Mouse (Mus musculus) inflammation-experienced regulatory T-cells, adult 16 weeks (primary cell): ENCODE measurements around the gene Hnrnpm. TPM values are rescaled to one million over a fixed set of nuclear protein-coding genes. Genes with fewer than 3 reads are reported as not detected.

ENCODE experiments used
- polyA plus RNA-seq: library from polyadenylated mRNA; unstranded; fragments of 100-300 nt; shearing (Covaris generic); gene quantifications from one replicate; pipeline ENCODE4 v1.2.1, GENCODE M21; 2017

Gene Hnrnpm
- polyA plus RNA-seq, result 424 TPM

DNA sequence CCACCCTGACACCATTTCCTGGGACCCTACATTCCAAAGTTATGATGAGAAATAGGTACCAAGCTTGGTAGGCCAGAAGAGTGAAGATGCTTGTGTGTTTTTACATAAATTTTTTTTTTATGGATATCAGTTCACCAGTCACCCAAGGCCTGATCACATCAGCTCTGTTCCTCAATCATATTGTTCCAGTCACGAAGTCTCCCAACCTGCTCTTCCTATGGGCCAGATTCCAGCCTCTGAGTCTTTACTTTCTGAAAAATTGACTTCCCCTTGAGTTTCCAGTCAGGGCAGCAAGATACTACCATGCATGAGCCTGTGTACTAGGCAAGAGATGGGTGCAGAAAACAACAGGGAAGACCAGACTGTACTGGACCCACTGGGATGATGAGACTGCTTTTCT lies at the start of gene Hnrnpm:
Hnrnpm (minus strand) TSS at position 101 of the 400 bp plus-strand sequence.

DNA sequence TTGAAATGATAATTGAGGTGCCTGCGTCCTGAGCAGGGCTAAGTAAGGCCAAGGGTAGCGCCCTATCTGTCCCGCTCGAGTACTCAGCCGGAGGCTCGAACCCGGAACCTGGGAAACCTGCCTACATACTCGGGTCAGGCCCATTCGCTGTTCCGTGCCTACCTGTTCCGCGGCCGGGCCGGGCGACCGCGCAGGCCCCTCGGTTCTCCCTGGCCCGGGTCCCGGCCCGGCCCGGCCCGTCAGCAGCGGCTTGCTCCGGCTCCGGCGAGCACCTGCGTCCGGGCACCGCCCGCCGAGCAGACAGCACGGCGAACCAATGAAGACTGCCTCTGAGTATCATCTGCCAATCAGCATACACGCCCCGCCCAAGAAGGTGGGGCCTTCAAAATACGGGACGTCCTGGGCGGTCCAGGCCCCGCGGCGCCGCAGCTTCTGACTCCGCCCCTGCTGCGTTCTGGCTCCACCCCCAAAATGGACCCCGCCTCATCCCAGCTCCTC lies 31.8 kb upstream of the Hnrnpm start, which contains the start of gene March2:
March2 (minus strand) TSS at position 287 of the 498 bp plus-strand sequence.

DNA sequence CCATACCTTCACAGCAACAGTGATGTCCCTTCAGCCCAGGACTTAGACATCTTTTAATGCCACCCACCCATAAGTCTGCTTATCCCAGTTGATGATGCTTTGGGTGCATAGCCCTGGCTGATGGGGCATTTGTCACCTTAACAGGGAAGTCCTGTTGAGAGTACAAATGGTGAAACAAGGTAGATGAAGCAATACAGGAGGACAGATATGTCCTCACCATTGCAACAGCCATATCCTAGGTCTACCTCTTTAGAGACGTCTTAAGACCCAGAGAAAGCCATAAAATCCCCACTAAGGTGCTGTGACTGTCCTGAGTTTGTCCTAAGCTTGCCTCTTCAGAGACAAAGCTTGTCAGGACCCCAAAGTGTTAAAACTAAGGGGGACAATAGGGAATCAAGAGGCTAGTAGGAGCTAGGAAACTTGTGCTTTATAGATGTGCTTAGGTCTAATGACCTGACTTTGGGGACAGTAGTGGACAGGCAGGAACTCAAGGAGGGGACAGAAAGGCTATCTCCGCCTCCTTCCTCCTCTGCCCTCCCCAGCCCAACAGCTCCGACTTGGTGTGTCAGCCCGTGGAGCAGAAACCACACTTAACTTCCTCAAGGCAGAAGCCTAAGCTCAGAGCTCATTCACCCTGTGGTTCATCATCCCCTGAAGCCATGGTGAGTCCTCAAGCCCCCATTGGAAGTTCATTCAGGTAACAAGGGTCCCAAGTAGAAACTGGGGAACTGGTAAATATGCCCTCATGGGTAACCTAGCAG lies 49.0 kb downstream of the Hnrnpm start, which contains the start of gene Pram1:
Pram1 (plus strand) TSS at position 541 of the 761 bp plus-strand sequence.

GRCm38 (mm10) chr17:33628621-33629486 lies 57.8 kb downstream of the Hnrnpm start, which contains the start of gene Zfp414:
Gene Zfp414 (plus strand): TSS chr17:33629090.

Other genes starting within 250 kb of the Hnrnpm start
- gene Adamts10, start 162.7 kb downstream of the Hnrnpm start, polyA plus RNA-seq, result 131 TPM
- 101 TPM for gene Myo1f, start 131.2 kb downstream of the Hnrnpm start, polyA plus RNA-seq
- gene Zfp414, start 57.8 kb downstream of the Hnrnpm start, polyA plus RNA-seq, result 70.8 TPM
- 1.4 TPM for gene Pram1, start 48.8 kb downstream of the Hnrnpm start, polyA plus RNA-seq
- 68.9 TPM for gene March2, start 31.8 kb upstream of the Hnrnpm start, polyA plus RNA-seq
- 317 TPM for gene Rab11b, start 73.7 kb upstream of the Hnrnpm start, polyA plus RNA-seq
- gene Angptl4, start 95.0 kb upstream of the Hnrnpm start, polyA plus RNA-seq, result 6.5 TPM
- 4.7 TPM for gene Kank3, start 123.7 kb upstream of the Hnrnpm start, polyA plus RNA-seq
- gene Rps28, start 137.7 kb upstream of the Hnrnpm start, polyA plus RNA-seq, result 865 TPM
- 364 TPM for gene Ndufa7, start 137.7 kb upstream of the Hnrnpm start, polyA plus RNA-seq
- 35.5 TPM for gene Cd320, start 156.2 kb upstream of the Hnrnpm start, polyA plus RNA-seq
- gene Gm7029, start 187.0 kb upstream of the Hnrnpm start, polyA plus RNA-seq, result not detected
- gene Kifc1, start 203.8 kb upstream of the Hnrnpm start, polyA plus RNA-seq, result 3.7 TPM
- 3.8 TPM for gene Platr17, start 218.3 kb upstream of the Hnrnpm start, polyA plus RNA-seq
- 134 TPM for gene Daxx, start 222.6 kb upstream of the Hnrnpm start, polyA plus RNA-seq
- 751 TPM for gene Tapbp, start 229.0 kb upstream of the Hnrnpm start, polyA plus RNA-seq
- 22.8 TPM for gene Zbtb22, start 229.0 kb upstream of the Hnrnpm start, polyA plus RNA-seq
- gene Rgl2, start 242.7 kb upstream of the Hnrnpm start, polyA plus RNA-seq, result 165 TPM